Mouse (Mus musculus) kidney, adult 9 months (tissue): ENCODE results near the gene AC192777.2.
"Not testable (repeated sequence)": the region's sequence is repeated elsewhere in the genome, so short reads cannot be mapped to it uniquely, and the experiment has no call there.

Source experiments
- DNase-seq: peaks from one replicate; pipeline ENCODE4 v3.0.0; 2022

Gene AC192777.2

DNA sequence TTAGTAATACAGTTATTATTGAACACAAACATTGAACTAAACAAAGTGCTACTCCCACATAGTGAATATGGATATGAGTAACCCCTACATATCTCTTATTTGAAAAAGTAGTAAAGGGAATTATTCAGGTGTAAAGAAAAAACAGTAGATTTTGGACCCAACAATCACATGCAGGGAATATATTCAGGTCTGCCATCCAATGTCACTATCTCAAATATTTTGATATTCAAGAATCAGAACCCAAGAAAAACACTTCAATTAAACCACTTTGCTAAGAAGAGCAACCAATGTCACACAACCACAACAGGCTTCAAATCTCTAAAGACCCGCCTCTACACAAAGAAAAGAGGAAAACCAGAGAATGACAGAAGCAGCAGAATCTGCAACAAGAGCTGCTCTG is at the start of gene AC192777.2:
TSS of gene AC192777.2 (plus strand) at position 301 of the 400 bp plus-strand sequence.
- DNase-seq = not testable (repeated sequence)

GRCm38 (mm10) chr17:40116172-40116571 is 20.9 kb downstream of the AC192777.2 start:
- DNase-seq = not testable (repeated sequence)

DNA sequence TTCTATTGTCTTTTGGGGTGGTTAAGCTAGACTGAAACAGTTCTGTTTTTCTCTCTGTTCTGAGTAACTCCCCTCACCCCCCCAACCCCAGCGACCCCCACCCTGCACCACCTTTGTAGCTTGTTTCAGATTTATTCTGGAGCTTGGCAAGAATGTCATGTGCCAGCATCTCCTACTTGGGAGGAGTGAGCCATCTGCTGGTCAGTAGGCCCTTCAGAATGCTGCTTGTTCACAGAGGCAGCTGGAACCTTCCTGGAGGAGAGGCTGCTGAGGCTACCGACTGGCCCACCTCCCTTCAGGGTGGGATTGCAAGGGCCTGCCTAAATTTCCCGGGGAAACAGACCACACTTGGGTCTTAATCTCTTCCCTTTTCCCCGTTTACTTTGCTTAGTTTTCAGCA is 21.6 kb downstream of the AC192777.2 start:
- DNase-seq = not testable (repeated sequence)
